Mouse (Mus musculus) adrenal gland, adult (tissue): ENCODE data around the gene Tspan31.
A peak's percentile ranks its signal among the peaks of the same experiment; 100 is the strongest.

Source experiments
- DNase-seq, 2 experiments: peaks; one replicate each; pipeline ENCODE4 v3.0.0; 2022 to 2023; ENCODE audit warnings: low spot score in 1 of 2; ENCODE audit not compliant: inconsistent age in 2 of 2

Gene Tspan31

DNA sequence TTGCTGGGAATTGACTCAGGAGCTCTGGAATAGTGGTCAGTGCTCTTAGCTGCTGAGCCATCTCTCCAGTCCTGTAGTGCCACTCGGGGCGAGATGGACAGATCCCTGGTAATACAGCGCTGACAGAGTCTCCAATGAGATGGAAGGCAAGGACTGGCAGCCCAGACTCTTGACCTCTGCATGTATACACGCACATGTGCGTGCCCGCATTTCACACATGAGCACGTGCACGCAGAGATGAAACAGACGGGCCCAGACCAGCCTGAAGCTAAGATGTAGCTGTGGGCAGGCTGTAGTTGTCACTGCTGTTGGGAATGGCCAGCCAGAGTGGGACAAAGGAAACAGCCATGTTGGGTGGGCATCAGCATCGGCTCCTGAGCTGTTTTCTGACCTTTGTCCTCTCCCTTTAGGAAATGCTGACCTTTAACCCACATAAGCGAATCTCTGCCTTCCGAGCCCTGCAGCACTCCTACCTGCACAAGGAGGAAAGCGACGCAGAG is 3.5 kb downstream of the Tspan31 start:
- DNase-seq = peak in 1 of 2 experiments; percentile 42

DNA sequence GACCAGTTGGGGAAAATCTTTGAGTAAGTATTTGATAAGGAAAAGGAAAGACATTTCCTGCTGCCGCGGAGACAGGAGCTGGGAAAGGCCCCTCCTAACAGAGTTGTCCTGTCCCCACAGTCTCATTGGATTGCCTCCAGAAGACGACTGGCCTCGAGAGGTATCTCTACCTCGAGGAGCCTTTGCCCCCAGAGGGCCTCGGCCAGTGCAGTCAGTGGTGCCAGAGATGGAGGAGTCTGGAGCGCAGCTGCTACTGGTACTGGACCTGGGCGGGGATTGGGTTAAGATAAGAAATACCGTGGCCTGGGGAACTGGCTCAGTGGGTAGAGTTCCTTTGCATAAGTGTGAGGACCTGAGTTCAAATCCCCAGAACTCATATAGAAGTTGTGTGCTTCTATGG is 4.1 kb downstream of the Tspan31 start:
- DNase-seq = no peak

DNA sequence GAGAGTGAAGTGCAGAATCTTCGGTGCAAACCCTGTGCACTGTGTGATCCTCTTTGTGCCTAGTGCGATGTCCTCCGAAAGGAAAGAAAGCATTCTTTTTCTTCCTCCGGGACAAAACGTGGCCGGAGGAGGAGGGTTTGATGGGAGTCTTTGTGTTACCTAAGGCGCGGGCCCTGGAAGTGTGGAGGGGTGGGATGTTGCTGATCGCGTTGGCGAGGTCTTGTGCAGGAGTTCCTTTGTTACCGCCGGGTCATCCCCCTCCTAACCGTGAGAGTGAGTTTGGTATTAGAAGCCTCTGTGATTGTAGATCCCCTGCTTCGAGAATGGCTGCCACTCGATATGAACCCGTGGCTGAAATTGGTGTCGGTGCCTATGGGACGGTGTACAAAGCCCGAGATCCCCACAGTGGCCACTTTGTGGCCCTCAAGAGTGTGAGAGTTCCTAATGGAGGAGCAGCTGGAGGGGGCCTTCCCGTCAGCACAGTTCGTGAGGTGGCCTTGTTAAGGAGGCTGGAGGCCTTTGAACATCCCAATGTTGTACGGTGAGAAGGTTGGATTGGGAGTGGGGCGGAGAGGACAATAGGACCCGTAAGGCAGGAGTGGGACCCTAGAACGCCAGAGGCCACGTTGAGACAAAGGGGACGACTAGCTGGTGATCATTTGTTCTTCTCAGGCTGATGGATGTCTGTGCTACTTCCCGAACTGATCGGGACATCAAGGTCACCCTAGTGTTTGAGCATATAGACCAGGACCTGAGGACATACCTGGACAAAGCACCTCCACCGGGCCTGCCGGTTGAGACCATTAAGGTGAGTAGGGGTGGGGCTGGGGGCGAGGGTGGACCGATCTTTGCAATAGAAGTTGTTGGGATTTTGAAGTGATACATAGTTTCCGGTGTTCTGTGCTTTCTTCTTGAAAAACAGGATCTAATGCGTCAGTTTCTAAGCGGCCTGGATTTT is 5.9 kb downstream of the Tspan31 start:
- no peak for DNase-seq

DNA sequence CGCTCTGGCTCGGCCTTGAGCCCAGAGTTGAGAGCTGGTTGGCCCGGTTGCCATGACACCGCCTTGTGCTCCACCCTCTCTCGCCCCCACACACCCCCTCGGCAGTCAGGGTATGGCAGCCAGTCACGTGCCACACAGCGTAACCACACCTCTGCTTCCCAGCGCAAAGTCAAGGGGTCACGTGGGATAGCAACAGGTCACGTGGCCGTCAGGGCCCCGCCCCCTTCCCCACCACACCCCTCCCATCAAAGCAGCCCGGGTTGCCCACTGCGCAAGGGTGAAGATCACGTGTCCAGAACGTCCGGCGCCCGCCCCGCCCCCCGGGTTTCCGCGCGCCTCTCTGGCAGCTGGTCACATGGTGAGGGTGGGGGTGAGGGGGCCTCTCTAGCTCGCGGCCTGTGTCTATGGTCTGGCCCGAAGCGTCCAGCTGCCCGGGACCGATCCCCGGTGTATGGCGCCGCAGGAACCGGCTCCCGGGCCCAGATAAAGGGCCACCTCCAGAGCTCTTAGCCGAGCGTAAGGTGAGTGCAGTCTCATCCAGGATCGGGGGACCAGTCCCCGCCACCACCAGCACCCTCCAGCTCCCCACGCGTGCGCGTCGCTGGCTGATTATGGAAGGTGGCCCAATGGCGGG is 6.7 kb downstream of the Tspan31 start, which contains the start of gene Cdk4:
Gene Cdk4, plus strand, starts transcription at position 296 of the 634 bp plus-strand sequence.
- DNase-seq = peak; percentile 100

DNA sequence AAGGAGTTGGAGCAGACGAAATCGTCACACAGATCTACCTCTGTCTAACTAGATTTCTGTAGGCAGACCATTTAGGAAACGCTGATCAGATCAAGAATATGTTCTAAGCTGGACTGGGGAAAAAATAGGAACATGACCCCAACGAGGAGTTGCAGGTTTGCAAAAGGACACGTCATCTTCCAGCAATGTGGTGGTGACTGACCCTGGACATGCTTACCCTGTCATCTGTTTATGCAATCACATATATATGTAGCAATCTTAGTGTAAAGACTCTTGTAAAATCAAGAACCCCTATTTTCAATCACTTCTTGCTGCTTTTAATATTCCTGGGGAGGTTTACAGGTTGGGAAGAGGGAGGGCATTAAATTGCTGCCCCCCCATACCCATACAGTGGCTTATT is 7.6 kb downstream of the Tspan31 start:
- DNase-seq = peak in 1 of 2 experiments; percentile 72

DNA sequence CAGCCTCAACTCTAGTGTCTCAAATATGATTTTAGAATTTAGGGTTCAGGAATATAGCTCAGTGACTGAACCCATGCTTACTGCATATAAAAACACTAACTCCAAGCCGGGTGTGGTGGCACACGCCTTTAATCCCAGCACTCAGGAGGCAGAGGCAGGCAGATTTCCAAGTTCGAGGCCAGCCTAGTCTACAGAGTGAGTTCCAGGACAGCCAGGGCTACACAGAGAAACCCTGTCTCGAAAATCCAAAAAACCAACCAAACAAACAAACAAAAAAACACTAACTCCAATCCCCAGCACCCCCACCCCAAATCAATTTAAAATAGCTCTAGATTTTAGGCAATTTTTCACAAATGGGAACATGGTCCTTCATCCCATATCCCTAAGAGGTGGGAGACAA is 8.0 kb downstream of the Tspan31 start:
- DNase-seq = peak in 1 of 2 experiments; percentile 44

DNA sequence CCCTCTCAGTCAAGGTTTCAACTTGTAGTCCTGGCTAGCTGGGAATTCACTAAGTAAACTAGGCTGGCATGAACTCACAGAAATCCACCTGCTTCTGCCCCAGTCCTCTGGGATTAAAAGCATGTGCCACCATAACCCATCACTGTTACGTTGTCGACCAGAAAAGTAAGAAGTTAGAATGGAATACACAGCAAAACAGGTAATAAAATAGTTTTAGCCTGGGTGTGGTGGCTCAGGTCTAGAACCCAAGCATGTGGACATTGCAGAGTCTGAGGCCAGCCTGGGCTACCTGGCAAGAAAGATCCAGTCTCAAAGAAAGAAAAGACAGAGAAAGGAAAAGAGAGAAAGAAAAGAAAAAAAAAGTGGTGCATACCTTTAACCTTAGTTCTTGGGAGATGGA is 8.6 kb downstream of the Tspan31 start:
- DNase-seq = no peak

DNA sequence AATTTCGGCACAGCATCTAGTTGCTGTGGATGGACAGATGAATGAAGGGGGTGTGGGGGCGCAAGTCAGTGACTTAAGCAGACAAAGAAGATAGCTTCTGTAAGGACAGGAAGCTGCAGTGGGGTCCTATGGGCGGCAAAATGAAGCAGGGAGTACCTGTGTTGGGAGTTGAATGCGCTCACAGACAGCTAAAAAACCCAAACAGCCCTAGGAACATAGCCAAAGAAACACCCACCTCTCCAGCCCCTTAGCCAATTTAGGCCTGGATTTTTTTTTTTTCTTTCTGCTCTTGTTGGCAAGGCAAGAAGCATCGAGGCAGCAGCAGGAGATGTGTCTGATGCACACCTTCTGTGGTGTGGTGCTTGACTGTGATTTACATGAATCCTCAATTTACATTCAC is 9.0 kb downstream of the Tspan31 start:
- DNase-seq = no peak

DNA sequence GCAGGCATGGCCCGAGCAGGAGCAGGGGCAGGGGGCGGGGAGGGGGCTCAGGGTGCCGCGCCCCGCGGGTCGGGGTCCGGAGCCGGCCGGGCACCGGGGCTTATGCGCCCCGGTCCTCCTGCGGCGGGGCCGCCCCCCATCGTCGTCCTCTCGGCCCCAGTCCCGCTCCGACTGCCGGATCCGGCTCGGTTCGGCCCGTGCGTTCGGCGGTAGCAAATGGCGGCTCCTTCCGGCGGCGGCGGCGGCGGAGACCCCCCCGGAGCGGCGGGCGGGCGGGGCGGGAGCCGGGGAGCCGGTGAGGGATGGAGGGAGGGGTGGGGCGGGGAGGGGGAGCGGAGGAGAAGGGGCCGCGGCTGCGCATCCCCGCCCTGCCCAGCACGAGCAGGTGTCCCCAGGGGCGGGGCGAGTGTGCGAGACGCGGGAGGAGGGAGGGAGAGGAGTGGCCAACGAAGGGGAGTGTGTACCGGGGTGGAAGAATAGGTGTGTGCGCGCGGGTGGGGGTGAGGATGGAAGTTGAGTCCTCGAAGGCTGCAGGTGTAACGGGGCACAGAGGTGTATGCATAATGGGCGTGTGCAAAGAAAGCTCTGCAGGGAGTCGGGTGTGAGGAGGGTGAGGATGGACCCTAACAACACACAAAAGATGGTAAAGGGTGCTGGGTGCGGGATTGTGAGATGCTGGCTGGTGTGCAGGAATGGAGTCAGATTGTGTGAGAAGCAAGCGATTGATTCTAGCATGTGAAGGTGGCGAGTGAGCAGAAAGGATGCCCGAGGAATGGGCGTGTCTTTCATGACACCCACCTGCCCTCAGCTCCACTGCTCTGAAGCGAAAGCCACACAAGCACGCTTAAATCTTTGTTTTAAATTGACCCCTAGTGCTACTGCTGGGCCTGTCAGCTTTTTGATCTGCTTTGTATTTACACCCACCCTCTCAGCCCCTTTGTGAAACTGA is 9.8 kb downstream of the Tspan31 start, which contains the start of gene March9:
Gene March9, minus strand, starts transcription at position 217 of the 949 bp plus-strand sequence.
- peak; percentile 87 to 89 for DNase-seq

DNA sequence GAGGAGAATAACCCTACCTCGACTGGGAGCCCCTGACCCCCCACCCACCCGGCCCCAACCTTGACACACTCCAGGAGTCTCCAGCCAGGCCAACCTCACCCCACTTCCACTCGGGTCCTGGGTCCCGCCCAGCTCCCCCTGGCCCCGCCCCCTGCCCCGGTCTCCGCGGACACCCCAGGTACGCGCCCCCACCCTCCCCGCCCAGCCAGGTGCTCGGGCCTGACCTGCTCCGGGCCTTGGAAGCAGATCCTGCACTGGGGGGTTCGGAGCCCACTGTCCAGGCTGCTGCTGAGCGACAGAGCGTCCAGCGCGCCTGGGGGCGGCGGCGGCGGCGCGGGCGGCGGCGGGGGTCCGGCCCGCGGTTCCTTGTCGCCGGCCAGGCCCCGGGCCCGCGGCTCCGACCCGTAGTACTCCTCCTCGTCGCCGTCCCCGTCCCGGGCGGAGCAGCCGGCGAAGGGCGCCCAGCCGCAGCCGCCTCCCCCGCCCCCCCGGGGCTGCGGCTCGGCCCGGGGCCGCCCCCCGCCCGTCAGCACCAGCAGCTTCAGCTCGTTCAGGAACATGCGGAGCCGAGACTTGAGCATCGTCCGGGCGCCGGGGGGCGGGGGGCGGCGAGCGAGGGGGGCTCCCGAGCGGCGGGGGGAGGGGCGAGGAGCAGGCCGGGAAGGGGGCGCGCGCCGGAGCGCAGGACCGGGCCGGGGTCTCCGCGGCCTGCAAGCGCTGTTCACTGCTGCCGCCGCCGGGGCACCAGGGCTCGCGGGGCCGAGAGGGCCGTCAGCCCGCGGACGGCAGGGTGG is 10.7 kb downstream of the Tspan31 start:
- DNase-seq = peak in 1 of 2 experiments; percentile 55

DNA sequence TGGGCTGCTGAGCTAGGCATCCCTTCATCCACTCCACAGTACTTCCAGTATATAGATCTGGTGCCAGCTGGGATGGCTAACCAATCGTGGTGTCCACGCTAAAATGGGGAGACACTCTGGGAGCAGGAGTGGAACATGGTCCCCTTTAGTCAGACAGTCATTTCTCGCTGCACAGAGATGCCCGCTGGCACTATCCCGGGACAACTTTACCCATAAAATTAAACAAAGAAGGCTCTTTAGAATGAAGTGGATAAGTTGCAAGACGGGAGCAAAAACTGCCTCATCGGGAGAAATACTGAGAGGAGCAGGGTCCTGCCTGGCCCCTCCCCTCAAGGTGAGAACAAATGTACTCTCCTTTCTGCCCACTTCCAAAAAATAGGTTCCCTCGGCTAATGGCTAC is 11.4 kb downstream of the Tspan31 start:
- peak in 1 of 2 experiments; percentile 62 for DNase-seq

DNA sequence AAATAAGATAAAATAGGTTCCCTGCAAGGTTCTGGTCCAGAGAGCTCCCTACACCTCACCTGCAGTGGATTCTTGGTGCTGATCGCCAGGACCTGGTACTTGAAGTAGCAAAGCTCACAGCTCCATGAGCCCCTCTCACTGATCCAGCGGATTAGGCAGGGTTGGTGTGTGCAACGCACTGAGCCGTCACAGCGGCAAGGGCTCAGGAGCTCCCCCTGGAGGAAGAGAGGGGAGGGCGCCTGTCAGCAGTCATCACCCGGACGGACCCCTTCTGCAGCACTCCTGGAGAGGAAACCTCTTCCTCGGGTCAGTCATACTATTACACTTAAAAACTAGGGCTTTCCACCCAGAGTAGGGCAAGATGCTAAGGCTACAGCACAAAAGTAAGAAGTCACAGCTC is 11.9 kb downstream of the Tspan31 start:
- DNase-seq = peak; percentile 82 to 92

DNA sequence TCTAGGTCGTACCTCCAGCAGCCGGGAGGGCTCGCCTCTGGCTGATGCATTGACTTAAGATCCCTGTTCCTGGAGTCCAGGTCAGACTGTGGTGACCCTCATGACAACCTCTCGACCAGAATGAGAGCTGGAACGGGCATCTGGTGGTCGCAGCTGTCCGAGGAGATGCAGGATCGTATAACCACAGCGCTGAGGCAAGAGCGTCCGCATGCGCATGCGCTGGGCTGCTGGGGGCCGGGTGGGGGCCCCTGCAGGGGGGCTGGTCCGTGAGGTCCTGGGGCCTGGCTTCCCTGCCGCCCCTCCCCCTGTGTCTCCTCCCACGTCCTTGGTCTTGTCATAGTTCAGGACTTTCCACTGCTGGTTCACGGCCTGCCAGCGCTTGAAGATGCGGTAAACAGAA is 13.6 kb downstream of the Tspan31 start:
- no peak for DNase-seq

DNA sequence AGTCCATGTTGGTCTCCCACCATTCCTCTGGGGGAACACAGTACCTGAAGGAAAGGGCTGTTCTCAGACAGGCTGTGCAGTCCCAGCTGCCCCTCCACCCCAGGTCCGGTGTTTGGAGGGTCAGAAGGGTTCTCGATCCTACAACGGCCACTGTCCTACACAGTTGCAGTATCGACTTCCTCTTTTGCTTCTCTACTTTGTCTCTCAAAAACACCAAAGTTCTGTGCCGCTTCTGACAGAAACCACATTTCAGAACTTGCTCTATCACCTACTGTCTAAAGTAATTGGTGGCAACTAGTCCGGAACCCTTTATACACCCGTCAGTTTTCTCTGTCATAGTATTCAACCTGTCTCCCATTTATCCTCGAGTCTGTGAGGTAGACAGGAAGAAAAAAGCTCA is 14.7 kb downstream of the Tspan31 start:
- DNase-seq = no peak

DNA sequence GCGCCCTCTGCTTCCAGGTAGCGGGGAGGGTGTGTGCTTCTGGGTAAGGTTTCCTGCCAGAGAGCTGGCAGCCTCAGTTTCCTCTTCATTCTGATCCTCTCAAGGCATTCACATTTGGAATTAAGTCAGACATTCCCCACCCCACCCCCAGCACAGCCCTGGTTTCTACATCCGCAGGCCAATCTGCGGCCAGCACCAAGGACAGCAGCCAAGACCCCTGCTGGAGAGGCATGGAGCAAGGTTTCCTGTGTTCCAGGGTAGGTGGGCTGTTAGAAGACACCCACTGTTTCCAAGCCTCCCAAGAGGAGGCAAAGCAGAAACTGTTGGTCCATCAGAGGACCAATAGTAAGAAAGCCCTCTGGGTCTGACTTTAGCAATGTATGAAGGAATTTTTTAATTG is 15.4 kb downstream of the Tspan31 start:
- no peak for DNase-seq

DNA sequence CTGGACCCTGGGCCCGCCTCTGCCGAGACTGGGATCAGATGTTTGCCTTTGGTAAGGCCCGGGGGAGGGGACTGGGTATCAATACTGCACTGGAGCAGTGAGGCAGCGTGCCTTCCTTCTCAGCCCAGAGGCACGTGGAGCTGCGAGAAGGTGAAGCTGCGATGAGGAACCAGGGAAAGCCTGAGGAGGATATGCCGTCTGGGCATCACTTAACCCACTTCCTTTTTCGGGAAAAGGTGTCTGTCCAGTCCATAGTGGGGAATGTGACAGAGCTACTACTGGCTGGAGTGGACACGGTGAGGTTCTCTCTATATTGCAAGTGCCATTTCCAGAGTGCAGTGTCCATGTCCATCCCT is 20.0 kb downstream of the Tspan31 start:
- no peak for DNase-seq

DNA sequence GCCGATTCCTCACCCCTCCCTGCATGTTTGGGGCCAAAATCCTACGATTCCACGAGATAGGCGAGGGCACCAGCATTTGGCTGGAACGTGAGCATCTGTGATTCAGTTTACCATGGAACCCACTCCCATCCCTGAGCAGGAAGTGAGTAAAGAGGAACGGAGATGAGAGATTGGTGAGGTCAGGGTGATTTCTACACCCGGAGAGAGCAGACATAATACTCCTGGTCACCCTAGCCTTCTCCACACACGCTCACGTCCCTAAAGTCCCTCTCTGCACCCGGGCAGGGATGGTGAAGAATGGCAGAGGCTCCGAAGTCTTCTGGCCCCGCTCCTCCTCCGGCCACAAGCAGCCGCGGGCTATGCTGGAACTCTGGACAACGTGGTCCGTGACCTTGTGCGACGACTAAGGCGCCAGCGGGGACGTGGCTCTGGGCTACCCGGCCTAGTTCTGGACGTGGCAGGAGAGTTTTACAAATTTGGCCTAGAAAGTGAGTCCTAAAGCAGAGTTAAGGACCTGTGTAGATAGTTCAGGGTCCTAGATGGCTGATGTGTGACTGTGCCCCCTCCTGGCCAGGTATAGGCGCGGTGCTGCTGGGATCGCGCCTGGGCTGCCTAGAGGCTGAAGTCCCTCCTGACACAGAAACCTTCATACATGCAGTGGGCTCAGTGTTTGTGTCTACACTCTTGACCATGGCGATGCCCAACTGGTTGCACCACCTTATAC is 20.5 kb downstream of the Tspan31 start:
- peak in 1 of 2 experiments; percentile 55 for DNase-seq

DNA sequence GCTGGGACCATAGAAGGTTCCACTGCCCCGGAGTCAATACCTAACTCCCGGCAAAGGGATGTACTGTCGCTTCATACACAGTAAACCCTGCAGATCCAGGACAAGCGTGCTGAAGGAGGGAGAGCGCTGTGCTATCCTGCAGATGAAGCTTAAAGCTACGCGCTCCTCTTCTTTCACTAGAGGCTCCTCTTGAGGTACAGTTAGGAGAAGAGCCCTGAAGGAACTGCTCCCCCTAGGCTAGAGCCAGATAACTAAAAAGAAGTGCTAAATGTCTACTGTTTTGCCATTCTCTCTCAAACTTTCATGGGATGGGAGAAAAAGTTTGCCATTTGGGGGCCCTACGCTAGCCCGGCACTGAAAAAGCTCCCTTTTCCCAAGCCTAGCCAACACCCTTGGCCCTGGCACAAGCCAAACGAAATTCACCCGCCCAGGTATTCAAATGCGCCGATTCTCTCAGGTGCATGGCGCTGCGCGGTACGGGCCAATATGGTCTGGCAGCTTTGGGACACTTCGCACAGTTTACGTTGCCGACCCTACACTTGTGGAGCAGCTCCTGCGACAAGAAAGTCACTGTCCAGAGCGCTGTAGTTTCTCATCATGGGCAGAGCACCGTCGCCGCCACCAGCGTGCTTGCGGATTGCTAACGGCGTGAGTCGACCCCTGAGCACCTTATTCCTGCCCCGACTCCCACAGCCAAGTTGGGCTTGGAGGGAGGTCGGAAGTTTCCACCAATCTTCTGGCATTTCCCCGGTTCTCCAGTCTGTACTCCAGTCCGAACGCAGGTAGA is 21.3 kb downstream of the Tspan31 start:
- DNase-seq = peak in 1 of 2 experiments; percentile 60

DNA sequence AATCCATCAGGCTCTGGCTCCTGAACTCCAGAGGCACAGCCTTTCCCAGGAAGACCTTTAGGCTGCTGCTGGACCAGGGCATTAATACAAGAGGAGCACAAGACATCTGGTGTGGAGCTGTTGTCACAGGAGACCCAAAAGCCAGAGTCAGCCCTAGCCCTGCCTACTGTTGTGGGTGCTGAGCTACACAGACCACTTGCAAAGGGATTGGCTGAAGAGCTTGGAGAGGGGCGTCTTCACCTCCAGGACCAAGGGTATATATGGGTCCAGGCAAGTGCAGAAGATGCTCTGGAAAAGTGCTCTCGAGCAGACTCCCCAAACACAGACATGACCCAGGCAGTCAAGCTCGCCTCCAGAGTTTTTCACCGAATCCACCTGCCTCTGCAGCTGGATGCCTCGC is 22.1 kb downstream of the Tspan31 start, which contains the start of gene Cyp27b1:
Gene Cyp27b1, plus strand, starts transcription at position 297 of the 400 bp plus-strand sequence.
- DNase-seq = no peak
